Mouse (Mus musculus): ENCODE data around the gene Psmf1.

DNA sequence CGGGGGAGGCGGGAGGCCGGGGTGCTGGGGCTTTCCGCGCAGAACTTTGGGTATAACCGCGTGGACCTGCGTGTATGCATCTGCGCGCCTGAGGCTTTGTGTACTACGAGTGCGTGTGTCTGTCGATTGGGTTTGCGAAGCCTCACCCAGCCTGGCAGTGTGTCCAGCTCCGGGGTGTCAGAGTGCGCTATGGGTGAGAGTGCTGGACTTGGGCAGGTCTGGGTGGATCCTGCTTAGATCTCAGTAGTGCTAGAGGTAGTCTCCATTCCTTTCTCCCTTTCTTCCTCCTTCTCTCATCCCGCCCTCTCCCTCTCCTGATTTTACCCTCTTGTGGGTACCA, 41.2 kb downstream of the Psmf1 start:
- TF ChIP-seq CTCF (IDR thresholded peaks at IDR 0.05; ENCODE audit: insufficient read depth, low read length) (no peak), POLR2A (IDR thresholded peaks at IDR 0.05; ENCODE audit: borderline replicate concordance, extremely low read depth, low read depth, low read length) (no peak)

Data from lung, adult 2 months (tissue).